Mouse (Mus musculus): ENCODE data around the gene Nod1. TPM values are rescaled to one million over a fixed set of nuclear protein-coding genes. Genes with fewer than 3 reads are reported as not detected.

The Nod1 gene
- total RNA-seq, 1 experiment from 2014 or later: 3.2 TPM

GRCm38 (mm10) chr6:54906053-54907040 is 66.1 kb downstream of the Nod1 start:
- ATAC-seq (replicated peaks; ENCODE audit: low read depth, poor library complexity, severe bottlenecking): no peak

GRCm38 (mm10) chr6:54902547-54902946 is 69.9 kb downstream of the Nod1 start:
- no peak for ATAC-seq (replicated peaks; ENCODE audit: low read depth, poor library complexity, severe bottlenecking)

GRCm38 (mm10) chr6:54900256-54900655 is 72.2 kb downstream of the Nod1 start:
- no peak for ATAC-seq (replicated peaks; ENCODE audit: low read depth, poor library complexity, severe bottlenecking)

- ATAC-seq (replicated peaks; ENCODE audit: low read depth, poor library complexity, severe bottlenecking): no peak
These were observed 81.0 kb downstream of the Nod1 start for GRCm38 (mm10) chr6:54891384-54891783.

GRCm38 (mm10) chr6:54890221-54890620 is 82.2 kb downstream of the Nod1 start:
- ATAC-seq (replicated peaks; ENCODE audit: low read depth, poor library complexity, severe bottlenecking): no peak

DNA sequence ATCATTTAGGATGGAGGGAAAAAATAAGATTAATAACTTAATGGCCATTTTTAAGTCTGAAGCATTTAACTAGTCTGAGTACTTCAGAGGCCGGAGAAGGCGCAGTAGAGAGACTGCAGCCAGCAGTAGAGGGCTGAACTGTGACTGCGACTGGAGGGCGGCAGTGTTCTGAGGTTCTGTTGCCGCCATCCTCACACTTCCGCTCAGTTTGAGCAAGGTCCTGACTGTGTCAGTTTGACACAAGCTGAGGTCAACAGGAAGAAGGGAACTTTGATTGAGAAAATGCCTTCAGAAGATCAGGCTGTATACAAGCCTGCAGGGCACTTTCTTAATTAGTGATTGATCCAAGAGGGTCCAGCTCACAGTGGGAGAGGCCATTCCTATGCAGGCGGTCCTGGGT is 86.2 kb downstream of the Nod1 start:
- no peak for ATAC-seq (replicated peaks; ENCODE audit: low read depth, poor library complexity, severe bottlenecking)

DNA sequence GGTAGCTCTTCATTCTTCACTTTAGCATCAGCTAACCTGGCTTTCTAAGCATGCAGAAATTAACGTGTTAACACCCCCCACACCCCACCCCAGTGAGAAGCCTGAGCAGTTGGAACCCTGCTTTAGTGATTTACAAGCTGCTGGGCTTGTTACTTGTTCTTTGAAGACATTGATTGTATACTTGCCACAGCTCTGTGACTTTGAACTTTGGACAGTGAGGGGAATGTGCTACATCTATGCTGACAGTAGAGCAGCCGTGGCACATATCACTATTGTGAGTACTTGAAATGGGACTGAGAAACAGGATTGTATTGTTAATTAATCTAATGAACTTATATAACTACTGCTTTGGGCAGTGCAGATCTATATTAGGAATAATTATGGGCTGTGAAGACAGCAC is 89.0 kb downstream of the Nod1 start:
- no peak for ATAC-seq (replicated peaks; ENCODE audit: low read depth, poor library complexity, severe bottlenecking)

GRCm38 (mm10) chr6:54880086-54880485 is 92.3 kb downstream of the Nod1 start:
- no peak for ATAC-seq (replicated peaks; ENCODE audit: low read depth, poor library complexity, severe bottlenecking)

- no peak for ATAC-seq (replicated peaks; ENCODE audit: low read depth, poor library complexity, severe bottlenecking)
These were observed 93.9 kb downstream of the Nod1 start for GRCm38 (mm10) chr6:54878546-54878945.

GRCm38 (mm10) chr6:54877651-54878050 is 94.8 kb downstream of the Nod1 start:
- ATAC-seq (replicated peaks; ENCODE audit: low read depth, poor library complexity, severe bottlenecking): no peak

GRCm38 (mm10) chr6:54876782-54877181 is 95.6 kb downstream of the Nod1 start:
- no peak for ATAC-seq (replicated peaks; ENCODE audit: low read depth, poor library complexity, severe bottlenecking)

Other genes starting within 250 kb of the Nod1 start
- gene Znrf2, start 155.7 kb downstream of the Nod1 start, total RNA-seq (2017): 51.6 and 62.5 TPM in 2 replicates
- gene Ggct, start 20.3 kb upstream of the Nod1 start, total RNA-seq (2017): 29.9 and 32.4 TPM in 2 replicates
- gene Gars, start 65.4 kb upstream of the Nod1 start, total RNA-seq (2017): 116 and 130 TPM in 2 replicates
- not detected in 2 replicates for gene Crhr2, start 160.4 kb upstream of the Nod1 start, total RNA-seq (2017)
- gene Inmt, start 202.4 kb upstream of the Nod1 start, total RNA-seq (2017): not detected in 2 replicates
- 8.0 and 11.5 TPM in 2 replicates for gene Mindy4, start 230.8 kb upstream of the Nod1 start, total RNA-seq (2017)